In genomic region chr11:53762426-53762825, GRCm38 (mm10) we compare ENCODE assay signal across 9 mouse cellular contexts. TPM values are rescaled to one million over a fixed set of nuclear protein-coding genes. Genes with fewer than 3 reads are reported as not detected.
DNase-seq lines count a peak whose midpoint lies in the region; ATAC-seq and TF ChIP-seq lines count a peak whose summit lies in the region.
"Had no signal": no experiment of that assay in that cellular context is flagged by ENCODE, and none has a peak within 500 bp of the region (broad histone marks: within the 10 kb centered on the region; RNA-seq: fewer than 3 reads in every experiment).

No protein-coding gene starts in this region.

- peak overlapping the region; percentile 95 for H3K27ac ChIP-seq in liver, adult 2 months (replicated peaks; ENCODE audit: insufficient read depth, low read depth, low read length)
- no peak overlapping the region for H3K27ac ChIP-seq in embryonic facial prominence, embryonic 11.5 days (replicated peaks; ENCODE audit: low read depth, low read length)
- peak overlapping the region; percentile 21 for H3K27ac ChIP-seq in hindbrain, embryonic 15.5 days (replicated peaks)
- H3K27ac ChIP-seq in midbrain, postnatal 0 days (ENCODE audit: low read depth, low read length): no peak overlapping the region

- H3K9ac ChIP-seq in liver, adult 2 months (ENCODE audit: low read depth, low read length): 0 out of 2 replicates have a peak overlapping the region, but pooled peaks have one; percentile 21
- H3K9ac ChIP-seq in embryonic facial prominence, embryonic 11.5 days (replicated peaks; ENCODE audit: low read length): 0 out of 2 replicates have a peak overlapping the region, but pooled peaks have one; percentile 22
- no peak overlapping the region for H3K9ac ChIP-seq in hindbrain, embryonic 15.5 days
- H3K9ac ChIP-seq in midbrain, postnatal 0 days (replicated peaks; ENCODE audit: low read length, poor library complexity, severe bottlenecking): no peak overlapping the region

- no peak for TF ChIP-seq POLR2A in liver, adult 2 months (IDR thresholded peaks at IDR 0.05; ENCODE audit: extremely low read depth, insufficient read depth, low read length)

- H3K79me2 ChIP-seq in liver, adult 2 months (ENCODE audit: control insufficient read depth, insufficient read depth, low read length): no peaks in the 10 kb centered on the region

- peaks cover 23% of the 10 kb centered on the region for H3K4me1 ChIP-seq in liver, adult 2 months (ENCODE audit: control insufficient read depth, insufficient read depth, low read length)
- peaks cover 7% of the 10 kb centered on the region; the same call in 1 of the 2 replicates for H3K4me1 ChIP-seq in embryonic facial prominence, embryonic 11.5 days (ENCODE audit: control insufficient read depth, insufficient read depth, low read length)
- H3K4me1 ChIP-seq in hindbrain, embryonic 15.5 days (replicated peaks): peaks cover 38% of the 10 kb centered on the region
- peaks cover 7% of the 10 kb centered on the region; the same call in 1 of the 2 replicates for H3K4me1 ChIP-seq in midbrain, postnatal 0 days (ENCODE audit: insufficient read depth, low read length)

- no peak overlapping the region for H3K4me3 ChIP-seq in liver, adult 2 months (ENCODE audit: insufficient read depth, low read depth, low read length)
- no peak overlapping the region for H3K4me3 ChIP-seq in embryonic facial prominence, embryonic 11.5 days (ENCODE audit: low read depth, low read length)
- H3K4me3 ChIP-seq in hindbrain, embryonic 15.5 days: peak overlapping the region; percentile 29
- H3K4me3 ChIP-seq in midbrain, postnatal 0 days (ENCODE audit: low read depth, low read length): no peak overlapping the region; the same call in 1 of the 2 replicates

- no peak for ATAC-seq in embryonic facial prominence, embryonic 11.5 days (replicated peaks; ENCODE audit: insufficient number of reproducible peaks, low FRiP score, low TSS enrichment, low read depth)
- no peak for ATAC-seq in hindbrain, embryonic 15.5 days (ENCODE audit: low FRiP score, low read depth)
- ATAC-seq in midbrain, postnatal 0 days (ENCODE audit: low FRiP score): no peak

- no peak for TF ChIP-seq CTCF in liver, adult 2 months (IDR thresholded peaks at IDR 0.05; ENCODE audit: low read depth, low read length)
- no peak for TF ChIP-seq CTCF in midbrain, postnatal 0 days (IDR thresholded peaks at IDR 0.05)

- DNase-seq in liver, adult 2 months (ENCODE audit: extremely low read depth, low read depth, low spot score): no peak
- no peak for DNase-seq in liver
- no peak for DNase-seq in embryonic facial prominence, embryonic 11.5 days (ENCODE audit: low spot score)
- DNase-seq in midbrain, postnatal 0 days (ENCODE audit: low spot score): no peak
- no peak for DNase-seq in right cerebral cortex, adult 2 months (ENCODE audit: low spot score in 2 of 2)
- DNase-seq in cerebellum, adult 11 months: no peak
- no peak for DNase-seq in ovary, postnatal 10 days (ENCODE audit: low spot score)

- 8% methylated on average over 2 of the region's 2 CpGs for WGBS in liver, adult 2 months
- WGBS in embryonic facial prominence, embryonic 11.5 days: 82% methylated on average over 2 of the region's 2 CpGs
- 71% methylated on average over 2 of the region's 2 CpGs for WGBS in hindbrain, embryonic 15.5 days
- WGBS in midbrain, postnatal 0 days: 77% methylated on average over 2 of the region's 2 CpGs

- peak overlapping the region; percentile 78; the same call in 1 of the 2 replicates for H3K4me2 ChIP-seq in embryonic facial prominence, embryonic 11.5 days (ENCODE audit: low read depth, low read length)
- H3K4me2 ChIP-seq in hindbrain, embryonic 15.5 days: peak overlapping the region; percentile 68
- H3K4me2 ChIP-seq in midbrain, postnatal 0 days (ENCODE audit: low read depth, low read length, poor library complexity, severe bottlenecking): peak overlapping the region; percentile 56

- H3K36me3 ChIP-seq in liver, adult 2 months (ENCODE audit: control insufficient read depth, insufficient read depth, low read length): no peaks in the 10 kb centered on the region
- no peaks in the 10 kb centered on the region for H3K36me3 ChIP-seq in embryonic facial prominence, embryonic 11.5 days (replicated peaks; ENCODE audit: control insufficient read depth, insufficient read depth, low read depth, low read length)
- no peaks in the 10 kb centered on the region for H3K36me3 ChIP-seq in hindbrain, embryonic 15.5 days
- H3K36me3 ChIP-seq in midbrain, postnatal 0 days (ENCODE audit: insufficient read depth, low read length): no peaks in the 10 kb centered on the region

- no peaks in the 10 kb centered on the region for H3K9me3 ChIP-seq in embryonic facial prominence, embryonic 11.5 days (replicated peaks; ENCODE audit: control insufficient read depth, low read length)
- no peaks in the 10 kb centered on the region for H3K9me3 ChIP-seq in hindbrain, embryonic 15.5 days
- no peaks in the 10 kb centered on the region for H3K9me3 ChIP-seq in midbrain, postnatal 0 days (ENCODE audit: low read length)

- H3K27me3 ChIP-seq in liver, adult 2 months (ENCODE audit: control insufficient read depth, insufficient read depth, low read length): no peaks in the 10 kb centered on the region
- no peaks in the 10 kb centered on the region; the same call in 1 of the 2 replicates for H3K27me3 ChIP-seq in embryonic facial prominence, embryonic 11.5 days (ENCODE audit: control insufficient read depth, insufficient read depth, low read length)
- peaks cover 55% of the 10 kb centered on the region for H3K27me3 ChIP-seq in hindbrain, embryonic 15.5 days
- peaks cover 28% of the 10 kb centered on the region for H3K27me3 ChIP-seq in midbrain, postnatal 0 days (ENCODE audit: insufficient read depth, low read length)

RNA-seq across cellular contexts. Expression of gene Irf1, which starts 7.4 kb away (rescaled TPM):
- total RNA-seq in liver, adult 2 months (2014; rRNA removed): 37.5 and 44.2 TPM in 2 replicates
- polyA plus RNA-seq in liver, adult 2 months (2012; rRNA removed): 27.9 and 43.0 TPM in 2 replicates
- polyA plus RNA-seq in embryonic facial prominence, embryonic 11.5 days (2014; fragmentation: Nextera tagmentation; extraction: Ambion mirVana): 7.0 and 7.7 TPM in 2 replicates
- 3.7 and 4.8 TPM in 2 replicates for polyA plus RNA-seq in hindbrain, embryonic 15.5 days (2015; fragmentation: Nextera tagmentation; extraction: Ambion mirVana)
- total RNA-seq in midbrain, postnatal 0 days (2014; rRNA removed): 0.93 and 3.2 TPM in 2 replicates
- 3.2 and 4.0 TPM in 2 replicates for polyA plus RNA-seq in midbrain, postnatal 0 days (2015; fragmentation: Nextera tagmentation; extraction: Ambion mirVana)

RNA-seq across cellular contexts. Expression of gene Gm17334, which starts 10.6 kb away (rescaled TPM):
- total RNA-seq in liver, adult 2 months (2014; rRNA removed): not detected in 2 replicates
- 0.16 TPM in 1 of 2 replicates, not detected in the other for polyA plus RNA-seq in liver, adult 2 months (2012; rRNA removed)
- polyA plus RNA-seq in embryonic facial prominence, embryonic 11.5 days (2014; fragmentation: Nextera tagmentation; extraction: Ambion mirVana): not detected in 2 replicates
- not detected in 2 replicates for polyA plus RNA-seq in hindbrain, embryonic 15.5 days (2015; fragmentation: Nextera tagmentation; extraction: Ambion mirVana)
- 0.57 TPM in 1 of 2 replicates, not detected in the other for total RNA-seq in midbrain, postnatal 0 days (2014; rRNA removed)
- polyA plus RNA-seq in midbrain, postnatal 0 days (2015; fragmentation: Nextera tagmentation; extraction: Ambion mirVana): not detected in 2 replicates

RNA-seq across cellular contexts. Expression of gene Il5, which starts 41.8 kb away (rescaled TPM):
- 0.09 TPM in 1 of 2 replicates, not detected in the other for total RNA-seq in liver, adult 2 months (2014; rRNA removed)
- polyA plus RNA-seq in liver, adult 2 months (2012; rRNA removed): not detected in 2 replicates
- polyA plus RNA-seq in embryonic facial prominence, embryonic 11.5 days (2014; fragmentation: Nextera tagmentation; extraction: Ambion mirVana): not detected in 2 replicates
- polyA plus RNA-seq in hindbrain, embryonic 15.5 days (2015; fragmentation: Nextera tagmentation; extraction: Ambion mirVana): not detected in 2 replicates
- not detected in 2 replicates for total RNA-seq in midbrain, postnatal 0 days (2014; rRNA removed)
- polyA plus RNA-seq in midbrain, postnatal 0 days (2015; fragmentation: Nextera tagmentation; extraction: Ambion mirVana): 0.15 and 0.30 TPM in 2 replicates
- total RNA-seq: adrenal gland, adult 8-10 months had no signal

RNA-seq across cellular contexts. Expression of gene Rad50, which starts 55.3 kb away (rescaled TPM):
- total RNA-seq in liver, adult 2 months (2014; rRNA removed): 4.9 and 5.4 TPM in 2 replicates
- polyA plus RNA-seq in liver, adult 2 months (2012; rRNA removed): 1.2 and 1.7 TPM in 2 replicates
- 26.5 and 26.8 TPM in 2 replicates for polyA plus RNA-seq in embryonic facial prominence, embryonic 11.5 days (2014; fragmentation: Nextera tagmentation; extraction: Ambion mirVana)
- polyA plus RNA-seq in hindbrain, embryonic 15.5 days (2015; fragmentation: Nextera tagmentation; extraction: Ambion mirVana): 12.2 and 12.3 TPM in 2 replicates
- total RNA-seq in midbrain, postnatal 0 days (2014; rRNA removed): 5.2 and 5.8 TPM in 2 replicates
- 8.9 and 10.0 TPM in 2 replicates for polyA plus RNA-seq in midbrain, postnatal 0 days (2015; fragmentation: Nextera tagmentation; extraction: Ambion mirVana)

Comparison
In these comparisons a context has a peak if more than half of its experiments do, and no peak if none do; other contexts are left out.
1. H3K27ac ChIP-seq: peak in liver, adult 2 months (single experiment) and hindbrain, embryonic 15.5 days (single experiment); none in embryonic facial prominence, embryonic 11.5 days (single experiment) and midbrain, postnatal 0 days (single experiment).
2. H3K9ac ChIP-seq: peak in liver, adult 2 months (single experiment) and embryonic facial prominence, embryonic 11.5 days (single experiment); none in hindbrain, embryonic 15.5 days (single experiment) and midbrain, postnatal 0 days (single experiment).
3. Peak in every context shown above with its lines, with median percentiles within 50 percentile points of each other: H3K4me2 ChIP-seq.